Mouse (Mus musculus) spleen, adult 2 months (tissue): ENCODE data around the gene Kmt2b. TPM values are rescaled to one million over a fixed set of nuclear protein-coding genes. Genes with fewer than 3 reads are reported as not detected.

Experiments
- DNase-seq, 2 experiments: peaks; one replicate each; pipeline versions ENCODE4 v3.0.0 to v3.0.0-alpha.2; 2012 to 2021; ENCODE audit warnings: low spot score in 2 of 2, low read depth in 1 of 2
- H3K27ac ChIP-seq: fragments of 200-500 bp; 2 replicates; pipeline ENCODE4 v1.5.1; 2012; ENCODE audit warnings: low read length, inconsistent platforms; ENCODE audit not compliant: insufficient read depth
- H3K27me3 ChIP-seq: fragments of 200-500 bp; 2 replicates; pipeline ENCODE4 v1.6.1; 2012; ENCODE audit warnings: mild to moderate bottlenecking, moderate library complexity, low read length, inconsistent platforms; ENCODE audit not compliant: control insufficient read depth, insufficient read depth
- H3K36me3 ChIP-seq: fragments of 200-500 bp; 2 replicates; pipeline ENCODE4 v1.6.1; 2012; ENCODE audit warnings: mild to moderate bottlenecking, low read length, inconsistent platforms; ENCODE audit not compliant: control insufficient read depth, insufficient read depth
- H3K4me1 ChIP-seq: fragments of 200-500 bp; 2 replicates; pipeline ENCODE4 v1.6.1; 2011; ENCODE audit warnings: inconsistent platforms; ENCODE audit not compliant: control insufficient read depth, insufficient read depth, insufficient read length
- H3K4me3 ChIP-seq: fragments of 200-500 bp; 2 replicates; pipeline ENCODE4 v1.5.1; 2011; ENCODE audit warnings: mild to moderate bottlenecking, inconsistent platforms; ENCODE audit not compliant: insufficient read depth, insufficient read length; ENCODE audit errors: extremely low read depth
- CTCF ChIP-seq: fragments of 200-500 bp; IDR thresholded peaks from 2 replicates; pipeline ENCODE4 v1.5.1; 2011; ENCODE audit warnings: mild to moderate bottlenecking, inconsistent platforms; ENCODE audit not compliant: insufficient read depth, insufficient read length, insufficient replicate concordance; ENCODE audit errors: extremely low read depth
- POLR2A ChIP-seq: fragments of 200-500 bp; IDR thresholded peaks from 2 replicates; pipeline ENCODE4 v1.6.1; 2011; ENCODE audit warnings: low read depth, low read length, inconsistent platforms
- WGBS: fragments of 180-500 bp; shearing (Covaris S2); methylation state at CpG from one replicate; pipeline ENCODE4 v1.1.7; 2018; 5-methylcytosine and 5-hydroxymethylcytosine counted together
- polyA plus RNA-seq: library from polyadenylated mRNA; depleted of rRNA; stranded (reverse); fragments of >200 nt; gene quantifications from 2 replicates; pipeline ENCODE4 v1.2.3, GENCODE M21; 2012; rRNA removed

Gene Kmt2b
- polyA plus RNA-seq, 1 experiment: 59.7 TPM

- Histone ChIP-seq H3K4me3 (no peak overlapping the region), H3K4me1 (no peaks in the 10 kb centered on the region), H3K27me3 (no peaks in the 10 kb centered on the region), H3K36me3 (peaks cover 3% of the 10 kb centered on the region), H3K27ac (no peak overlapping the region)
- TF ChIP-seq CTCF (no peak), POLR2A (no peak)
- WGBS: 91% methylated on average over 10 of the region's 10 CpGs
- DNase-seq: no peak
These were observed 62.6 kb downstream of the Kmt2b start for GRCm38 (mm10) chr7:30525954-30526353.

GRCm38 (mm10) chr7:30524487-30524886 lies 64.0 kb downstream of the Kmt2b start:
- 43% methylated on average over 6 of the region's 6 CpGs for WGBS
- Histone ChIP-seq H3K27me3 (no peaks in the 10 kb centered on the region), H3K27ac (no peak overlapping the region), H3K36me3 (no peaks in the 10 kb centered on the region; the same call in none of the 2 replicates), H3K4me3 (no peak overlapping the region), H3K4me1 (no peaks in the 10 kb centered on the region)
- no peak for TF ChIP-seq CTCF
- TF ChIP-seq POLR2A: no peak
- no peak for DNase-seq

- no peaks in the 10 kb centered on the region for H3K27me3 ChIP-seq
- no peak for DNase-seq
- no peaks in the 10 kb centered on the region for H3K4me1 ChIP-seq
- H3K27ac ChIP-seq: no peak overlapping the region
- WGBS: 93% methylated on average over 10 of the region's 10 CpGs
- no peak for TF ChIP-seq CTCF
- TF ChIP-seq POLR2A: no peak
- H3K36me3 ChIP-seq: no peaks in the 10 kb centered on the region; the same call in 1 of the 2 replicates
- H3K4me3 ChIP-seq: no peak overlapping the region
These were observed 65.7 kb downstream of the Kmt2b start for GRCm38 (mm10) chr7:30522871-30523270.

- no peak for DNase-seq
- H3K4me3 ChIP-seq: no peak overlapping the region
- 91% methylated on average over 5 of the region's 5 CpGs for WGBS
These were observed 67.7 kb downstream of the Kmt2b start for GRCm38 (mm10) chr7:30520856-30521255.

DNA sequence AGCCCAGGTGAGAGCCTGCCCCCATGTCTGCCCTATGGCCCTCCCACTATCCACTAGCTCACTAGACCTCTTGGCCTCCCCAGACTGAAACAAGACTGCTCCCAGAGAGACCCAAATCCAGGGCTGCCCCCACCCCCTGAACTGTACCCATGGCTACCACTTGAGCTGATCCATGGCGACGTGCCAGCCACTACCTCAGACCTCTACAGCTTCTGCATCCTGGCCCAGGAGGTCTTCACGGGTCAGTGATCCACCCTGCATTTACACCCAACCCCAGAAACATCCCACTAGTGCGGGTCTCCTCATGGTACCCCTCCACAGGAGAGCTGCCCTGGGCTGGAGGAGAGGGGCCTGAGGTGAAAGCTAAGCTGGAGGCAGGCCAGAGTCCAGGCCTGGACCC lies 68.1 kb downstream of the Kmt2b start:
- TF ChIP-seq CTCF (no peak), POLR2A (no peak)
- no peaks in the 10 kb centered on the region for H3K36me3 ChIP-seq
- no peak overlapping the region for H3K4me3 ChIP-seq
- H3K4me1 ChIP-seq: no peaks in the 10 kb centered on the region
- H3K27me3 ChIP-seq: no peaks in the 10 kb centered on the region
- no peak overlapping the region for H3K27ac ChIP-seq
- DNase-seq: no peak
- 65% methylated on average over 4 of the region's 4 CpGs for WGBS

More at GRCm38 (mm10) chr7:30520856-30521255, 67.7 kb downstream of the Kmt2b start:
- no peaks in the 10 kb centered on the region for H3K4me1 ChIP-seq
- H3K27me3 ChIP-seq: no peaks in the 10 kb centered on the region
- no peaks in the 10 kb centered on the region; the same call in 1 of the 2 replicates for H3K36me3 ChIP-seq
- H3K27ac ChIP-seq: no peak overlapping the region
- TF ChIP-seq CTCF: no peak

Other genes with a start within 250 kb of the Kmt2b start
- gene Lrfn3, start 226.0 kb downstream of the Kmt2b start, polyA plus RNA-seq: 2.7 and 3.2 TPM in 2 replicates
- 569 and 738 TPM in 2 replicates for gene Tyrobp, start 175.0 kb downstream of the Kmt2b start, polyA plus RNA-seq
- gene Hcst, start 168.9 kb downstream of the Kmt2b start, polyA plus RNA-seq: 178 and 278 TPM in 2 replicates
- gene Nfkbid, start 167.0 kb downstream of the Kmt2b start, polyA plus RNA-seq: 55.1 and 70.8 TPM in 2 replicates
- 1.9 and 2.3 TPM in 2 replicates for gene Aplp1, start 143.2 kb downstream of the Kmt2b start, polyA plus RNA-seq
- 0.14 and 0.49 TPM in 2 replicates for gene Kirrel2, start 131.0 kb downstream of the Kmt2b start, polyA plus RNA-seq
- gene Nphs1, start 130.4 kb downstream of the Kmt2b start, polyA plus RNA-seq: 1.8 and 2.4 TPM in 2 replicates
- 0.04 TPM in 1 of 2 replicates, not detected in the other for gene Prodh2, start 95.1 kb downstream of the Kmt2b start, polyA plus RNA-seq
- 18.4 and 26.5 TPM in 2 replicates for gene Arhgap33, start 53.7 kb downstream of the Kmt2b start, polyA plus RNA-seq
- gene Hspb6, start 36.5 kb downstream of the Kmt2b start, polyA plus RNA-seq: 10.7 and 12.1 TPM in 2 replicates
- 8.5 and 10.8 TPM in 2 replicates for gene Proser3, start 36.4 kb downstream of the Kmt2b start, polyA plus RNA-seq
- gene Lin37, start 28.9 kb downstream of the Kmt2b start, polyA plus RNA-seq: 34.9 and 36.4 TPM in 2 replicates
- gene U2af1l4, start 25.4 kb downstream of the Kmt2b start, polyA plus RNA-seq: 31.6 and 36.5 TPM in 2 replicates
- 3.1 and 4.4 TPM in 2 replicates for gene Gm49396, start 25.4 kb downstream of the Kmt2b start, polyA plus RNA-seq
- gene Psenen, start 25.1 kb downstream of the Kmt2b start, polyA plus RNA-seq: 85.2 and 86.9 TPM in 2 replicates
- 17.0 and 19.0 TPM in 2 replicates for gene Igflr1, start 23.3 kb downstream of the Kmt2b start, polyA plus RNA-seq
- 10.2 and 10.3 TPM in 2 replicates for gene Zbtb32, start 10.2 kb upstream of the Kmt2b start, polyA plus RNA-seq
- gene Upk1a, start 24.1 kb upstream of the Kmt2b start, polyA plus RNA-seq: 0.88 and 1.2 TPM in 2 replicates
- gene Cox6b1, start 37.4 kb upstream of the Kmt2b start, polyA plus RNA-seq: 116 and 120 TPM in 2 replicates
- gene Etv2, start 47.1 kb upstream of the Kmt2b start, polyA plus RNA-seq: not detected in 2 replicates
- 56.5 and 74.5 TPM in 2 replicates for gene Rbm42, start 61.6 kb upstream of the Kmt2b start, polyA plus RNA-seq
- 13.3 and 18.5 TPM in 2 replicates for gene Haus5, start 76.3 kb upstream of the Kmt2b start, polyA plus RNA-seq
- not detected in 2 replicates for gene Pmis2, start 82.9 kb upstream of the Kmt2b start, polyA plus RNA-seq
- gene 2200002J24Rik, start 110.2 kb upstream of the Kmt2b start, polyA plus RNA-seq: 0.41 and 0.63 TPM in 2 replicates
- gene Atp4a, start 123.5 kb upstream of the Kmt2b start, polyA plus RNA-seq: 0.90 and 1.0 TPM in 2 replicates
- gene Tmem147, start 140.8 kb upstream of the Kmt2b start, polyA plus RNA-seq: 103 and 107 TPM in 2 replicates
- 0.12 TPM in 1 of 2 replicates, not detected in the other for gene Gapdhs, start 155.0 kb upstream of the Kmt2b start, polyA plus RNA-seq
- 0.47 and 0.97 TPM in 2 replicates for gene Sbsn, start 162.7 kb upstream of the Kmt2b start, polyA plus RNA-seq
- gene Dmkn, start 175.0 kb upstream of the Kmt2b start, polyA plus RNA-seq: 1.1 and 1.5 TPM in 2 replicates
- gene Krtdap, start 199.2 kb upstream of the Kmt2b start, polyA plus RNA-seq: not detected in 2 replicates
- gene Ffar2, start 235.0 kb upstream of the Kmt2b start, polyA plus RNA-seq: 19.2 and 38.6 TPM in 2 replicates